Mouse (Mus musculus) stomach, postnatal 0 days (tissue): ENCODE measurements around the gene Spata22.

Experiments
- CTCF ChIP-seq: IDR thresholded peaks from 2 replicates; pipeline ENCODE4 v1.5.1; 2016; ENCODE audit warnings: antibody characterized with exemption, low read depth, mild to moderate bottlenecking, moderate library complexity
- EP300 ChIP-seq: optimal IDR thresholded peaks from 2 replicates; pipeline ENCODE3; 2016; ENCODE audit warnings: antibody characterized with exemption

GRCm38 (mm10) chr11:73323906-73324830 is 5.4 kb upstream of the Spata22 start:
- TF ChIP-seq CTCF (no peak), EP300 (no peak)
